Mouse (Mus musculus): ENCODE data around the gene Kcnc3. TPM values are rescaled to one million over a fixed set of nuclear protein-coding genes. Genes with fewer than 3 reads are reported as not detected.

Kcnc3 gene
- polyA plus RNA-seq, 1 experiment from 2014 or later, result 0.84 TPM

DNA sequence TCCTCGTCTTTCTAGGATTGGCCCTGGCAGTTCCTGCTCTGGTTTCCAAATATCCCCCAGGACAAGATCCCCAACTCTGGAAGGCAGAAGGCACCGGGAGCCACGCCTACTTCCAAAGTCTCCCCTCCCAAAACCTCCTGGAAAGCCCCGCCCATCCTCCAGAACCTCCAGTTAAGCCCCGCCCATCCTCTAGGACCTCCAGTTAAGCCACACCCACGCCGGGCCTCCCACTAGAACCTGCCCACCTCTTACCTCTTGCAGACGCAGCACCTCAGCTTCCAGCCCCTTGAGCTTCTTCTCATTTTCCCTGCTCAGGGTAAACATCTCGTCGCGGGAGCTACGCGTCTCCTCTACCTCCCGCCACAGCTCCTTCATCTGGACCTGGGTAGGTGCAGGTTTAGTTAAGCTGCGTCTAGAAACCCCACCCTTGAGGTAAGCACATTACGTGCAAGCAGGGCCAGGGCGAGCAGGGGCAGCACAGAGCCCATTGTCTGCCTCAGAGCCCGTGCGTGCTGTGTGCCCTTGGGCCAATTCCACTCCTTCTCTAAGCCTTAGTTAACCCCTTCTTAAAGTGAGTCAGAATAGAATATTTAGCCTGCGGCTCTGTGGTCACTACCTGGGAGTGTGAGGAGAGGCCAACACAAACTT lies 23.7 kb downstream of the Kcnc3 start:
- no peak for ATAC-seq (ENCODE audit: insufficient number of reproducible peaks, low FRiP score, low TSS enrichment, low read depth)
- Histone ChIP-seq H3K36me3 (no peaks in the 10 kb centered on the region), H3K9me3 (replicated peaks) (no peaks in the 10 kb centered on the region), H3K4me3 (replicated peaks) (no peak overlapping the region), H3K4me1 (0 out of 2 replicates have a peak, but pooled peaks cover 4% of the 10 kb centered on the region), H3K4me2 (replicated peaks) (no peak overlapping the region), H3K27ac (replicated peaks) (no peak overlapping the region), H3K9ac (no peak overlapping the region), H3K27me3 (peaks cover 20% of the 10 kb centered on the region)
- WGBS, result 4% methylated on average over 20 of the region's 20 CpGs

DNA sequence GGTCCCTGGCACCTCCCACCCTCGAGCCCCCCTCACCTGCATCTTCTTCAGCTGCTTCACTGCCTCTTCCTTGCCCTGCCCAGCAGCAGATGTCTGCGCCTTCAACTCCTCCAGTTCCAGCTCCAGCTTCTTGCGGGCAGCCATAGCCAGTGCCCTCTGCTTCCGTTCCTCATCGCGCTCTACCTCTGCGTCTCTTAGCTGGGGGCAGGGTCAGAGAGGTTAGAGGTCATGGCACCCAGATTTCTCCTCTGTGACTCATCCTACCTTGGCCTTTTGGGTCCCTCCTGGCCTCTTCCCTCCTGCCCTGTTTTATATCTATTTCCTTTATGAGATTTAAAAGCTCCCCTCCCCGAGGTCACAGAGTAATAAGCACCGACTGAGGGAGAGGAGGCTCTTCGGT lies 24.8 kb downstream of the Kcnc3 start:
- H3K27ac ChIP-seq (replicated peaks), result no peak overlapping the region
- no peaks in the 10 kb centered on the region for H3K36me3 ChIP-seq
- 0 out of 2 replicates have a peak, but pooled peaks cover 4% of the 10 kb centered on the region for H3K4me1 ChIP-seq
- WGBS, result 10% methylated on average over 10 of the region's 10 CpGs
- no peak overlapping the region for H3K4me3 ChIP-seq (replicated peaks)
- no peak overlapping the region for H3K4me2 ChIP-seq (replicated peaks)
- no peak overlapping the region for H3K9ac ChIP-seq
- H3K27me3 ChIP-seq, result peaks cover 20% of the 10 kb centered on the region
- H3K9me3 ChIP-seq (replicated peaks), result no peaks in the 10 kb centered on the region
- ATAC-seq (ENCODE audit: insufficient number of reproducible peaks, low FRiP score, low TSS enrichment, low read depth), result no peak

DNA sequence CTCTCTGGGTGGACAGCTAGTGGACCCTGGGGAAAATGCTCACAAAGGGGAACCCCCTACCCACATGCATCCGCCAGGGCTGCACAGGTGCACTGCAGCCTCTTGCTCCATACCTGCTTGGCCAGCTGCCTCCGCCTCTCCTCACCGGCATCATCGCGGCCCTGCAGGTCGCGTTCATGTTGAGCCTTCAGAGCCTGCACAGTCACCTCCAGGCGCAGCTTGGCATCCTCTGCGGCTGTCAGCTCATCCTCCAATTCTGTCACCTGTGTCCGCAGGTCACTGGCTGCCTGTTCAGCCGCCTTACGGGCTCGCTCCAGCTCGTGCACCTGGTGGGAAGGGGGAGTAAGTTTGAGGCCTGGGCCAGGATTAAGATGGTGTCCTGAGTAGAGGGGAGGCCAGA lies 25.5 kb downstream of the Kcnc3 start:
- Histone ChIP-seq H3K4me3 (replicated peaks) (no peak overlapping the region), H3K27ac (replicated peaks) (no peak overlapping the region), H3K9me3 (replicated peaks) (no peaks in the 10 kb centered on the region), H3K36me3 (no peaks in the 10 kb centered on the region), H3K9ac (no peak overlapping the region), H3K27me3 (peaks cover 20% of the 10 kb centered on the region), H3K4me1 (0 out of 2 replicates have a peak, but pooled peaks cover 4% of the 10 kb centered on the region), H3K4me2 (replicated peaks) (no peak overlapping the region)
- WGBS, result 75% methylated on average over 14 of the region's 14 CpGs
- no peak for ATAC-seq (ENCODE audit: insufficient number of reproducible peaks, low FRiP score, low TSS enrichment, low read depth)

DNA sequence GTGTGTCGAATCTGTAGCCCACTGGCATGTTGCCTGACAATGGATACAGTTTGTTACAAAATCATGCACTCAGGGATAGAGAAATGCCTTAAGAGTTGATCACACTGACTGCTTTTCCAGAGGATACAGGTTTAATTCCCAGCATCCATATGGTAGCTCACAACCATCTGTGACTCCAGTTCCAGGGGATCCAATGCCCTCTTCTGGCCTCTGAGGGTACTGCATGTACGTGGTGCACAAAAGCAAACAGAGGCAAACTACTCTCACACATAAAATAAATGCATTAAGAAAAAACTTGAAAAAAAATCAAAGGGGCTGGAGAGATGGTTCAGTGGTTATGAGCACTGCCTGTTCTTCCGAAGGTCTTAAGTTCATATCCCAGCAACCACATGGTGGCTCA lies 26.6 kb downstream of the Kcnc3 start:
- WGBS, result 76% methylated on average over 3 of the region's 3 CpGs
- no peak for ATAC-seq (ENCODE audit: insufficient number of reproducible peaks, low FRiP score, low TSS enrichment, low read depth)
- H3K4me3 ChIP-seq (replicated peaks), result no peak overlapping the region

DNA sequence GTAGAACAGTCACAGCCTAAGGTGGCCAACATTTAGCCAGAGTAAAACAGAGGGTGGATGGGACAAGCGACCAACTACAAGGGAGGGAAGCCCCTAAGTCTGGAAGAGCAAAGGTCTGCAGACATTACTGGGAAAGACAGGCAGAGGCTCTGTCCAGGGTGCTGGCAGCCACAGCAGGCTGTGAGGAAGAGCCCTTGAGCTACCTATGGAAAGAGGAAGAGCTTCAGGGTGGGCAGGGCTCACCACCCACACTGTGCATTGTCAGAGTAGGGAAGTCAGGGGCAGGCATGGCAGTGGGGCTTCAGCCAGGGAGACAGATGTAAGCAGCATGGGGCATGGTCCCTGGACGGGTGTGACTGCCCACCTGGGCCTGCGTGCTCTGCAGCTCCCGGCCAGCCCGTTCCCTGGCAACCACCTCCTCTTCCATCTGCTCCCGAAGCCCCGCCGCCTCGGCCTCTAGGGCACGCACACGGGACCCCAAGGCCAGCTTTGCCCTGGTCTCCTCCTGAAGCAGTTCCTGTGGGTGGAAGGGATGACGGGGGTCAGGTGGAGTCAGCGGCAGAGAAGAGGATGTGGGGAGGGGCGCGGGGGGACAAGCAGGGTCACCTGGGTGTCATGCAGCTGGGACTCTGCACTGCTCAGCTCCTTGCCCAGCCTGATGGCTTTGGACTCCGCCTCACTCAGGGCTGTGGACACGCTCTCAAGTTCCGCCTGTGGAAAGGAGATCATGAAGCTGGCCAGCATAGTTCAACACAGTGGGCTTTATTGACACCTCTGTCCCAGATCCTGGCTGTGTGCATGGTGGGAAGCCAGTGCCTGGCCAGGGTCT lies 33.5 kb downstream of the Kcnc3 start:
- H3K4me2 ChIP-seq (replicated peaks), result no peak overlapping the region
- H3K9me3 ChIP-seq (replicated peaks), result no peaks in the 10 kb centered on the region
- no peak overlapping the region for H3K9ac ChIP-seq
- H3K4me1 ChIP-seq, result no peaks in the 10 kb centered on the region
- WGBS, result 41% methylated on average over 18 of the region's 18 CpGs
- no peak overlapping the region for H3K4me3 ChIP-seq (replicated peaks)
- no peaks in the 10 kb centered on the region for H3K36me3 ChIP-seq
- H3K27ac ChIP-seq (replicated peaks), result no peak overlapping the region
- H3K27me3 ChIP-seq, result no peaks in the 10 kb centered on the region
- ATAC-seq (ENCODE audit: insufficient number of reproducible peaks, low FRiP score, low TSS enrichment, low read depth), result no peak

More for the DNA sequence above, 26.6 kb downstream of the Kcnc3 start:
- no peaks in the 10 kb centered on the region for H3K9me3 ChIP-seq (replicated peaks)
- no peaks in the 10 kb centered on the region for H3K36me3 ChIP-seq
- no peak overlapping the region for H3K4me2 ChIP-seq (replicated peaks)
- 0 out of 2 replicates have a peak, but pooled peaks cover 4% of the 10 kb centered on the region for H3K4me1 ChIP-seq
- peaks cover 20% of the 10 kb centered on the region for H3K27me3 ChIP-seq
- H3K9ac ChIP-seq, result no peak overlapping the region
- no peak overlapping the region for H3K27ac ChIP-seq (replicated peaks)

DNA sequence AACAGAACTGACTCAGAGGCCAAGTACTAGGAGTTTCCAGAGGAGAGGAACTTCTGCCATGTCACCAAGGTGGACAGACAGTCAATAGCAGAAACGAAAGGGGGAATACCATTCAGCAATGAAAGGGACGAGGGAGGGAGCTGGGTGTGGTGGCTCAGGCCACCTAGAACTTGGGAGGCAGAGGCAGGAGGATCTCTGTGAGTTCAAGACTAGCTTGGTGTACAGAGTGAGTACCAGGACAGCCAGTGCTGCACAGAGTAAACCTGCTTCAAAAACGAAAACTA lies 34.0 kb downstream of the Kcnc3 start:
- no peak overlapping the region for H3K27ac ChIP-seq (replicated peaks)
- WGBS, result 78% methylated on average over 3 of the region's 3 CpGs
- H3K9ac ChIP-seq, result no peak overlapping the region
- H3K36me3 ChIP-seq, result no peaks in the 10 kb centered on the region
- H3K27me3 ChIP-seq, result no peaks in the 10 kb centered on the region
- H3K4me2 ChIP-seq (replicated peaks), result no peak overlapping the region
- H3K4me1 ChIP-seq, result no peaks in the 10 kb centered on the region
- no peak overlapping the region for H3K4me3 ChIP-seq (replicated peaks)
- no peaks in the 10 kb centered on the region for H3K9me3 ChIP-seq (replicated peaks)
- ATAC-seq (ENCODE audit: insufficient number of reproducible peaks, low FRiP score, low TSS enrichment, low read depth), result no peak

DNA sequence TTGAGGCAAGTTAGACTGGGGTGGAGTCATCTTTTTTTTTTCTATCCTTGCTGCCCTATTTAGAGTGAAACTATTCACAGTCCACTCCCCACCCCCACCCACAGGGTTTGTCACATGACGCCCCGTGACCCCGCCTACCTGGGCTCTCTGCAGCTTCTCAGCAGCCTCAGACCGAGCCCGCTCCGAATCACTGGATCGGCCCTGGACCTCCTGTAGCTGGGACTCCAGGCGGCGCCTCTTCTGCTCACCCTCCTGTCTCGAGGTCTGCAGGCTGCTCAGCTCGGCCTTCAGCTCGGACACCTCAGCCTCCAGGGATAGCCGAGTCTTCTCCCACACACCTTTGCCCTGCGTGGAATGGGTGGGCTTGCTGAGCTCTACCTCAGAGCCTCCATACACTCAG lies 34.4 kb downstream of the Kcnc3 start:
- Histone ChIP-seq H3K4me2 (replicated peaks) (no peak overlapping the region), H3K4me1 (no peaks in the 10 kb centered on the region), H3K27me3 (no peaks in the 10 kb centered on the region), H3K36me3 (no peaks in the 10 kb centered on the region), H3K9ac (no peak overlapping the region), H3K9me3 (replicated peaks) (no peaks in the 10 kb centered on the region), H3K4me3 (replicated peaks) (no peak overlapping the region), H3K27ac (replicated peaks) (no peak overlapping the region)
- ATAC-seq (ENCODE audit: insufficient number of reproducible peaks, low FRiP score, low TSS enrichment, low read depth), result no peak
- 55% methylated on average over 14 of the region's 14 CpGs for WGBS

DNA sequence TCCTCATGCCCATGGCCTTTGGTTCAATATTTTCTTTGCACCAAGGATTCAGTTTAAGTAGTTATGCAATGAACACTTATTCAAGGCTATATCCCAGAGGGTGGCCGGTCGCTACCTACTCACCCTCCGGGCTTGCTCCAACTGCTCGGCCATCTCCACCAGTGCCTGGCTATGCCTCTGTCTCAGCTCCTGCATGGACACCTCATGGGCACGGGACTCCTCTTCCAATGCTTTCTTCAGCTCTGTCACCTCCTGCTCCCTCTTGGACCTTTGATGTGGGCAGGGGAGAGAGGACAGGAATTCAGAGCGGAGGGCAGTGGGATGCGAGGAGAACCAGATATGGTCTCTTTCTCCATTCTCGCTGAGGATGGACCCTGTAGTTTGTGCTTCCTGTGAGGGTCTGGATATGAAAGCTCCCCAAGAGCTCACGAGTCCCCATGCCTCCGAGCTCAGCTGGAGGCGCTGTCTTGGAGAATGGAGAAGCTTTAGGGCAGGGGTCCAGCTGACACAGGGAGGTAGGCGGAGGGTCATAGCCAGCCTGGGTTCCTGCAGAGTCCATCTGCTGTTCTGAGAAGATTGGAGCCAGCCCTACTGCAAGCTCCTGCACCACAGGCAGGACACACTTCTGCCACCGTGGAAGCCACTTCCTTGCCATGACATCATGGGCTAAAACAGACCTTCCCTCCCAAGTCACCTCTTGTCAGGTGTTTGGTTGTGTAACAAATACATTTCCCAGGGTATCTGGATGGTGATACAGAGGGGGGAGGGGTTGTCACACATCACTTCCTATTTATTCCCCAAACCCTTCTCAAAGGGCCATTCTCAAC lies 35.0 kb downstream of the Kcnc3 start:
- no peak overlapping the region for H3K4me3 ChIP-seq (replicated peaks)
- no peak overlapping the region for H3K27ac ChIP-seq (replicated peaks)
- no peak overlapping the region for H3K9ac ChIP-seq
- no peaks in the 10 kb centered on the region for H3K4me1 ChIP-seq
- no peaks in the 10 kb centered on the region for H3K36me3 ChIP-seq
- H3K27me3 ChIP-seq, result no peaks in the 10 kb centered on the region
- H3K9me3 ChIP-seq (replicated peaks), result no peaks in the 10 kb centered on the region
- no peak overlapping the region for H3K4me2 ChIP-seq (replicated peaks)
- no peak for ATAC-seq (ENCODE audit: insufficient number of reproducible peaks, low FRiP score, low TSS enrichment, low read depth)
- WGBS, result 86% methylated on average over 13 of the region's 13 CpGs

DNA sequence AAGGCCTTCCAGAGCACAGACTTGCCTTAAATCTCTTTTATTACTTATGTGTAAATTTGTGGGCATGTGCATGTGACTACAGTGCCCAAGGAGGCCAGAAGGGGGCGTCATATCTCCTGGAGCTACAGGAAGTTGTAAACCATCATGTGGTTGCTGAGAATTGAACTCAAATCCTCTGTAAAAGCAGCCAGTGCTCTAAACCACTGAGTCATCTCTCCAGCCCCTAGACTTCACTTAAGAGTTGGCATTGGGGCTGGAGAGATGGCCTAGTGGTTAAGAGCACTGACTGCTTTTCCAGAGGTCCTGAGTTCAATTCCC lies 35.6 kb downstream of the Kcnc3 start:
- no peak for ATAC-seq (ENCODE audit: insufficient number of reproducible peaks, low FRiP score, low TSS enrichment, low read depth)
- H3K27me3 ChIP-seq, result no peaks in the 10 kb centered on the region
- H3K27ac ChIP-seq (replicated peaks), result no peak overlapping the region
- no peaks in the 10 kb centered on the region for H3K36me3 ChIP-seq
- H3K4me1 ChIP-seq, result no peaks in the 10 kb centered on the region
- H3K4me2 ChIP-seq (replicated peaks), result no peak overlapping the region
- WGBS, result 61% methylated on average over 1 of the region's 1 CpGs
- no peak overlapping the region for H3K4me3 ChIP-seq (replicated peaks)
- no peak overlapping the region for H3K9ac ChIP-seq
- no peaks in the 10 kb centered on the region for H3K9me3 ChIP-seq (replicated peaks)

DNA sequence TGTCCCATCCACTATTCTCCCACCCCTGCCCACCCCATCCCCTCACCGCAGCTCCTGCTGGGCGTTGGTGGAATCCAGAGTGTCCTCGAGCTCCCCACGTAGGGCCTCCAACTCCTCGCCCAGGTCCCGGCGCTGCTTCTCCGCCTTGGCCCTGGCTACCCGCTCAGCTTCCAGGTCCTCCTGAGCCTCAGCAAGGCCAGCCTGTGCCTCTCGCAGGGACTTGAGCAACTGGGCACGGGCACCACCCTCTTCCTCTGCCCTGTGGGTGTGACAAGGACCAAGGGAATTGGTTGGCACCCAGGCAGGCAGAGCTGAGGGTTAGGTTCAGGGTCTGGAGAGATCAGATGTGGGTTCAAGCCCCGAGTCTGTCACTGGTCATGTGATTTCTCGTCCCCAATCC lies 36.5 kb downstream of the Kcnc3 start:
- 82% methylated on average over 13 of the region's 13 CpGs for WGBS
- no peak overlapping the region for H3K4me3 ChIP-seq (replicated peaks)
- no peak overlapping the region for H3K9ac ChIP-seq
- no peak overlapping the region for H3K27ac ChIP-seq (replicated peaks)
- no peaks in the 10 kb centered on the region for H3K9me3 ChIP-seq (replicated peaks)
- no peak overlapping the region for H3K4me2 ChIP-seq (replicated peaks)
- no peaks in the 10 kb centered on the region; the same call in 1 of the 2 replicates for H3K27me3 ChIP-seq
- no peaks in the 10 kb centered on the region for H3K4me1 ChIP-seq
- no peak for ATAC-seq (ENCODE audit: insufficient number of reproducible peaks, low FRiP score, low TSS enrichment, low read depth)
- no peaks in the 10 kb centered on the region for H3K36me3 ChIP-seq

DNA sequence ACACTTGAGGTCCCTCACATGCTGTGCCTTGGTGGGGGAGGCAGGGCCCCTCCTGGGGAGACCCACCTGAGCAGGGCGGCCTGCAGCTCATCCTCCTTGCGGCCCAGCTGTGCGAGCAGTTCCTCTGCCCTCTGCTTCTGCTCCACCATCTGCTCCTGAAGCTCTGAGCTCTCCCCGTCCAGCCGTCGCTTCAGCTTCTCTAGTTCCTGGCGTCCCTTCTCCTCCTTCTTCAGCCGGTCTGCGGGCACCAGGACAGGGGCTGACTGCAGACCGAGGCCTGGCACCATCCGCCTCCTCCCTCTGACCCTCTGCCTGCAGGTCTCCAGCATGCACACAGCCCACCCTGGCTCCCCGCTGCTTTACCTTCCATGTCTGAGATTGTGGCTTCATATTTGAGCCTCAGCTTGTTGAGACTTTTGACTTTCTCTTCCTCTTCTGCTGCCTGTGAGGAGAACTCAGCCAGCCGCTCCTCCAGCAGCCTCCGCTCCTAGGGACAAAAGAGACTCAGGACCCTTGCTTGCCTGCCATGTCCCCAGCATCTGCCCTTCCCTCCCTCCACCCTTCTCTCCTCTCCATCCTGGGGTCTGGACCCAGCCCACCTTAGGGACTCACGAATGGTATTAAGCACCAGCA lies 38.1 kb downstream of the Kcnc3 start:
- no peaks in the 10 kb centered on the region for H3K36me3 ChIP-seq
- no peak overlapping the region for H3K4me3 ChIP-seq (replicated peaks)
- no peak overlapping the region for H3K4me2 ChIP-seq (replicated peaks)
- no peak for ATAC-seq (ENCODE audit: insufficient number of reproducible peaks, low FRiP score, low TSS enrichment, low read depth)
- WGBS, result 82% methylated on average over 15 of the region's 15 CpGs
- H3K27me3 ChIP-seq, result no peaks in the 10 kb centered on the region; the same call in 1 of the 2 replicates
- no peaks in the 10 kb centered on the region for H3K9me3 ChIP-seq (replicated peaks)
- no peak overlapping the region for H3K27ac ChIP-seq (replicated peaks)
- no peak overlapping the region for H3K9ac ChIP-seq
- H3K4me1 ChIP-seq, result no peaks in the 10 kb centered on the region
